Mouse (Mus musculus) thymus, adult 2 months (tissue): ENCODE measurements around the gene Mcoln2.

Experiments
- CTCF ChIP-seq: fragments of 200-500 bp; IDR thresholded peaks from 2 replicates; pipeline ENCODE4 v1.5.1; 2012; ENCODE audit warnings: mild to moderate bottlenecking, control low read depth, low read length, moderate library complexity, borderline replicate concordance; ENCODE audit not compliant: control insufficient read depth, poor library complexity, insufficient read depth; ENCODE audit errors: extremely low read depth
- POLR2A ChIP-seq: fragments of 200-500 bp; IDR thresholded peaks from 2 replicates; pipeline ENCODE4 v1.6.1; 2012; ENCODE audit warnings: mild to moderate bottlenecking, low read length, control low read depth, moderate library complexity; ENCODE audit not compliant: control insufficient read depth, poor library complexity, insufficient read depth; ENCODE audit errors: extremely low read depth

- no peak for TF ChIP-seq POLR2A
- no peak for TF ChIP-seq CTCF
Measured at GRCm38 (mm10) chr3:146197785-146198184, 48.2 kb downstream of the Mcoln2 start.
